In genomic region chr14:53505389-53505788, GRCm38 (mm10) we compare ENCODE assay signal across 8 mouse cellular contexts.
A peak's percentile ranks its signal among the peaks of the same experiment; 100 is the strongest.
DNase-seq lines count a peak whose midpoint lies in the region; ATAC-seq lines count a peak whose summit lies in the region.
"Not testable (repeated sequence)": the region's sequence is repeated elsewhere in the genome, so short reads cannot be mapped to it uniquely, and the experiment has no call there.

No protein-coding gene starts in this region.

- H3K9ac ChIP-seq in embryonic facial prominence, embryonic 11.5 days (replicated peaks; ENCODE audit: low read length); midbrain, embryonic 11.5 days (ENCODE audit: low read length): not testable (repeated sequence)

- H3K27me3 ChIP-seq in embryonic facial prominence, embryonic 11.5 days (ENCODE audit: control insufficient read depth, insufficient read depth, low read length); midbrain, embryonic 11.5 days (ENCODE audit: control insufficient read depth, insufficient read depth, low read length): not testable (repeated sequence)

- not testable (repeated sequence) for H3K36me3 ChIP-seq in embryonic facial prominence, embryonic 11.5 days (replicated peaks; ENCODE audit: control insufficient read depth, insufficient read depth, low read depth, low read length); midbrain, embryonic 11.5 days (ENCODE audit: control insufficient read depth, insufficient read depth, low read length)

- not testable (repeated sequence) for H3K4me2 ChIP-seq in embryonic facial prominence, embryonic 11.5 days (ENCODE audit: low read depth, low read length); midbrain, embryonic 11.5 days

- DNase-seq in adrenal gland, postnatal 25 days: peak; percentile 19
- peak; percentile 65 for DNase-seq in embryonic facial prominence, embryonic 11.5 days (ENCODE audit: low spot score)
- peak; percentile 36 for DNase-seq in heart, postnatal 4 days
- DNase-seq in kidney, postnatal 10 days: peak; percentile 46
- DNase-seq in left cerebral cortex, postnatal 4 days: peak; percentile 18
- DNase-seq in midbrain, embryonic 11.5 days (ENCODE audit: low spot score, missing footprints): peak; percentile 87
- DNase-seq in right cerebral cortex, adult 2 months (ENCODE audit: low spot score in 2 of 2): peak; percentile 31 to 41
- peak; percentile 11 for DNase-seq in urinary bladder, postnatal 14 days (ENCODE audit: low spot score)

- not testable (repeated sequence) for H3K4me3 ChIP-seq in embryonic facial prominence, embryonic 11.5 days (ENCODE audit: low read depth, low read length); midbrain, embryonic 11.5 days (ENCODE audit: low read depth, low read length)

- not testable (repeated sequence) for H3K27ac ChIP-seq in embryonic facial prominence, embryonic 11.5 days (replicated peaks; ENCODE audit: low read depth, low read length); midbrain, embryonic 11.5 days (ENCODE audit: low read depth, low read length)

- ATAC-seq in embryonic facial prominence, embryonic 11.5 days (replicated peaks; ENCODE audit: insufficient number of reproducible peaks, low FRiP score, low TSS enrichment, low read depth): not testable (repeated sequence)
- ATAC-seq in midbrain, embryonic 11.5 days (ENCODE audit: low FRiP score): peak; percentile 46; the same call in 1 of the 2 replicates

- not testable (repeated sequence) for H3K9me3 ChIP-seq in embryonic facial prominence, embryonic 11.5 days (replicated peaks; ENCODE audit: control insufficient read depth, low read length); midbrain, embryonic 11.5 days (ENCODE audit: control insufficient read depth, low read length)

- 64% methylated on average over 1 of the region's 2 CpGs for WGBS in embryonic facial prominence, embryonic 11.5 days
- 51% methylated on average over 1 of the region's 2 CpGs for WGBS in midbrain, embryonic 11.5 days

- intact Hi-C loops in left cerebral cortex, postnatal 4 days (cut with DNase I): not testable (repeated sequence)

- H3K4me1 ChIP-seq in embryonic facial prominence, embryonic 11.5 days (ENCODE audit: control insufficient read depth, insufficient read depth, low read length); midbrain, embryonic 11.5 days (ENCODE audit: control insufficient read depth, insufficient read depth, low read length): not testable (repeated sequence)

Comparison
In these comparisons a context has a peak if more than half of its experiments do, and no peak if none do; other contexts are left out.
1. DNase-seq: peak in every context shown above with its lines; median percentile 87 in midbrain, embryonic 11.5 days; 65 in embryonic facial prominence, embryonic 11.5 days; 46 in kidney, postnatal 10 days; 36 in heart, postnatal 4 days; 36 in right cerebral cortex, adult 2 months; 19 in adrenal gland, postnatal 25 days; 18 in left cerebral cortex, postnatal 4 days; 11 in urinary bladder, postnatal 14 days.